Mouse (Mus musculus): ENCODE data around the gene Mettl5. TPM values are rescaled to one million over a fixed set of nuclear protein-coding genes. Genes with fewer than 3 reads are reported as not detected.

The Mettl5 gene
- polyA plus RNA-seq, 1 experiment from 2014 or later = 32.6 TPM

GRCm38 (mm10) chr2:69823129-69823677 is 62.2 kb downstream of the Mettl5 start:
- 2% methylated on average over 45 of the region's 45 CpGs for WGBS
- 0 out of 2 replicates have a peak, but pooled peaks have one; percentile 39 for ATAC-seq (ENCODE audit: extremely low read depth, insufficient number of reproducible peaks, low FRiP score, low TSS enrichment)
- H3K27ac ChIP-seq (replicated peaks) = peak overlapping the region; percentile 98
- H3K9ac ChIP-seq = peak overlapping the region; percentile 98
- no peaks in the 10 kb centered on the region for H3K9me3 ChIP-seq
- H3K4me1 ChIP-seq = peaks cover 49% of the 10 kb centered on the region
- H3K27me3 ChIP-seq (replicated peaks) = no peaks in the 10 kb centered on the region
- peak overlapping the region; percentile 88 for H3K4me3 ChIP-seq
- peak overlapping the region; percentile 85 for H3K4me2 ChIP-seq
- peaks cover 25% of the 10 kb centered on the region for H3K36me3 ChIP-seq

GRCm38 (mm10) chr2:69822361-69823128 is 62.9 kb downstream of the Mettl5 start:
- no peaks in the 10 kb centered on the region for H3K9me3 ChIP-seq
- H3K36me3 ChIP-seq = peaks cover 22% of the 10 kb centered on the region
- peak overlapping the region; percentile 98 for H3K27ac ChIP-seq (replicated peaks)
- peak overlapping the region; percentile 85 for H3K4me2 ChIP-seq
- peak; percentile 79; the same call in 1 of the 2 replicates for ATAC-seq (ENCODE audit: extremely low read depth, insufficient number of reproducible peaks, low FRiP score, low TSS enrichment)
- H3K4me1 ChIP-seq = peaks cover 45% of the 10 kb centered on the region
- under 1% methylated on average over 79 of the region's 80 CpGs for WGBS
- peak overlapping the region; percentile 88 for H3K4me3 ChIP-seq
- no peaks in the 10 kb centered on the region for H3K27me3 ChIP-seq (replicated peaks)
- H3K9ac ChIP-seq = peak overlapping the region; percentile 98

GRCm38 (mm10) chr2:69821711-69822110 is 63.7 kb downstream of the Mettl5 start, which contains the start of gene Klhl23:
Gene Klhl23, plus strand, starts transcription at chr2:69821944.
- H3K4me3 ChIP-seq = peak within 1 kb of the TSS; percentile 88
- no peaks in the 10 kb centered on the region for H3K9me3 ChIP-seq
- peak within 1 kb of the TSS; percentile 98 for H3K27ac ChIP-seq (replicated peaks)
- H3K4me2 ChIP-seq = peak within 1 kb of the TSS; percentile 85
- peaks cover 19% of the 10 kb centered on the region for H3K36me3 ChIP-seq
- 2% methylated on average over 8 of the region's 8 CpGs for WGBS
- peak within 1 kb of the TSS; percentile 98 for H3K9ac ChIP-seq
- peaks cover 45% of the 10 kb centered on the region for H3K4me1 ChIP-seq
- no peaks in the 10 kb centered on the region for H3K27me3 ChIP-seq (replicated peaks)
- no peak for ATAC-seq (ENCODE audit: extremely low read depth, insufficient number of reproducible peaks, low FRiP score, low TSS enrichment)

Other genes starting within 250 kb of the Mettl5 start
- 9.6 and 13.3 TPM in 2 replicates for gene Bbs5, start 238.4 kb downstream of the Mettl5 start, polyA plus RNA-seq (2015; fragmentation: Nextera tagmentation; extraction: Ambion mirVana)
- gene Klhl41, start 215.5 kb downstream of the Mettl5 start, polyA plus RNA-seq (2015; fragmentation: Nextera tagmentation; extraction: Ambion mirVana) = 14.2 and 17.4 TPM in 2 replicates
- 16.6 and 17.1 TPM in 2 replicates for gene Fastkd1, start 172.1 kb downstream of the Mettl5 start, polyA plus RNA-seq (2015; fragmentation: Nextera tagmentation; extraction: Ambion mirVana)
- gene Ppig, start 163.1 kb downstream of the Mettl5 start, polyA plus RNA-seq (2015; fragmentation: Nextera tagmentation; extraction: Ambion mirVana) = 85.1 and 93.0 TPM in 2 replicates
- gene Ccdc173, start 96.0 kb downstream of the Mettl5 start, polyA plus RNA-seq (2015; fragmentation: Nextera tagmentation; extraction: Ambion mirVana) = 1.0 and 1.4 TPM in 2 replicates
- 14.4 and 16.7 TPM in 2 replicates for gene Phospho2, start 96.0 kb downstream of the Mettl5 start, polyA plus RNA-seq (2015; fragmentation: Nextera tagmentation; extraction: Ambion mirVana)
- 42.8 and 47.3 TPM in 2 replicates for gene Klhl23, start 63.7 kb downstream of the Mettl5 start, polyA plus RNA-seq (2015; fragmentation: Nextera tagmentation; extraction: Ambion mirVana)
- gene Ssb, start 24.1 kb downstream of the Mettl5 start, polyA plus RNA-seq (2015; fragmentation: Nextera tagmentation; extraction: Ambion mirVana) = 193 and 222 TPM in 2 replicates
- 10.0 and 11.3 TPM in 2 replicates for gene Ubr3, start 11.6 kb upstream of the Mettl5 start, polyA plus RNA-seq (2015; fragmentation: Nextera tagmentation; extraction: Ambion mirVana)
- gene Myo3b, start 153.5 kb upstream of the Mettl5 start, polyA plus RNA-seq (2015; fragmentation: Nextera tagmentation; extraction: Ambion mirVana) = 0.20 and 0.22 TPM in 2 replicates

Measured in heart, embryonic 13.5 days (tissue).